Mouse (Mus musculus) intestine, postnatal 0 days (tissue): ENCODE data around the gene Nbeal2. TPM values are rescaled to one million over a fixed set of nuclear protein-coding genes. Genes with fewer than 3 reads are reported as not detected.

ENCODE experiments used
- ATAC-seq: fragments of 200-750 bp; cut with Nextera tagmentation; 2 replicates; pipeline ENCODE4 v1.8.0; 2017; ENCODE audit warnings: mild to moderate bottlenecking, moderate TSS enrichment, moderate library complexity
- H3K27ac ChIP-seq: fragments of 300-500 bp; sonication (generic); 2 replicates; pipeline ENCODE4 v1.5.1; 2014; ENCODE audit warnings: mild to moderate bottlenecking, low read depth, low read length, moderate library complexity
- H3K27me3 ChIP-seq: fragments of 300-500 bp; sonication (generic); replicated peaks from 2 replicates; pipeline ENCODE4 v1.6.1; 2014; ENCODE audit warnings: low read length, mixed read lengths; ENCODE audit not compliant: control insufficient read depth, insufficient read depth
- H3K36me3 ChIP-seq: fragments of 300-500 bp; sonication (generic); 2 replicates; pipeline ENCODE4 v1.6.1; 2014; ENCODE audit warnings: mild to moderate bottlenecking, moderate library complexity; ENCODE audit not compliant: control insufficient read depth, insufficient read depth
- H3K4me1 ChIP-seq: fragments of 300-500 bp; sonication (generic); replicated peaks from 2 replicates; pipeline ENCODE4 v1.6.1; 2014; ENCODE audit warnings: antibody characterized with exemption, low read length, mixed read lengths; ENCODE audit not compliant: control insufficient read depth, insufficient read depth
- H3K4me2 ChIP-seq: fragments of 300-500 bp; sonication (generic); replicated peaks from 2 replicates; pipeline ENCODE4 v1.6.1; 2014; ENCODE audit warnings: low read depth, mild to moderate bottlenecking, moderate library complexity
- H3K4me3 ChIP-seq: fragments of 300-500 bp; sonication (generic); 2 replicates; pipeline ENCODE4 v1.5.1; 2014; ENCODE audit warnings: low read depth, low read length
- H3K9ac ChIP-seq: fragments of 300-500 bp; sonication (generic); 2 replicates; pipeline ENCODE4 v1.6.1; 2014; ENCODE audit warnings: mild to moderate bottlenecking, low read depth, low read length
- H3K9me3 ChIP-seq: fragments of 300-500 bp; sonication (generic); 2 replicates; pipeline ENCODE4 v1.6.1; 2016; ENCODE audit warnings: mixed run types; ENCODE audit not compliant: control insufficient read depth
- CTCF ChIP-seq: sonication (generic); IDR thresholded peaks from 2 replicates; pipeline ENCODE4 v1.5.1; 2016; ENCODE audit warnings: low read depth, mild to moderate bottlenecking, control low read depth, antibody characterized with exemption, moderate library complexity
- WGBS: fragments of 180-500 bp; shearing (Covaris S2); extraction: QIAGEN DNeasy Blood & Tissue Kit; methylation state at CpG from one replicate; pipeline ENCODE4 v1.1.7; 2014; 5-methylcytosine and 5-hydroxymethylcytosine counted together
- polyA plus RNA-seq: library from polyadenylated mRNA; unstranded; fragments of >200 nt; fragmentation: Nextera tagmentation; extraction: Ambion mirVana; gene quantifications from 2 replicates; pipeline ENCODE4 v1.2.1, GENCODE M21; 2015

Nbeal2 gene
- polyA plus RNA-seq = 1.0 and 1.3 TPM in 2 replicates

- H3K9ac ChIP-seq = peak within 1 kb of the TSS; percentile 62
- peak within 1 kb of the TSS; percentile 98 for H3K4me2 ChIP-seq
- H3K27me3 ChIP-seq = no peaks in the 10 kb centered on the region; the same call in 1 of the 2 replicates
- H3K4me1 ChIP-seq = 0 out of 2 replicates have a peak, but pooled peaks cover 2% of the 10 kb centered on the region
- ATAC-seq = peak; percentile 82
- peak within 1 kb of the TSS; percentile 72 for H3K27ac ChIP-seq
- no peaks in the 10 kb centered on the region for H3K9me3 ChIP-seq
- WGBS = under 1% methylated on average over 63 of the region's 75 CpGs
- H3K4me3 ChIP-seq = peak within 1 kb of the TSS; percentile 69
- peak; percentile 47 for TF ChIP-seq CTCF
- H3K36me3 ChIP-seq = no peaks in the 10 kb centered on the region
These were observed at the start of gene Nbeal2 for GRCm38 (mm10) chr9:110653655-110654461. TSS of gene Nbeal2 (minus strand) at chr9:110654161.

- Histone ChIP-seq H3K4me3 (no peak overlapping the region), H3K4me1 (peaks cover 10% of the 10 kb centered on the region; the same call in 1 of the 2 replicates), H3K36me3 (no peaks in the 10 kb centered on the region; the same call in 1 of the 2 replicates), H3K27me3 (no peaks in the 10 kb centered on the region), H3K27ac (no peak overlapping the region), H3K4me2 (no peak overlapping the region), H3K9me3 (no peaks in the 10 kb centered on the region), H3K9ac (no peak overlapping the region)
- TF ChIP-seq CTCF = no peak
- 64% methylated on average over 1 of the region's 1 CpGs for WGBS
- ATAC-seq = no peak
These were observed 48.9 kb upstream of the Nbeal2 start for GRCm38 (mm10) chr9:110702848-110703247.

- H3K36me3 ChIP-seq = no peaks in the 10 kb centered on the region; the same call in 1 of the 2 replicates
- H3K4me2 ChIP-seq = no peak overlapping the region
- WGBS = 70% methylated on average over 12 of the region's 12 CpGs
- TF ChIP-seq CTCF = no peak
- H3K4me1 ChIP-seq = peaks cover 10% of the 10 kb centered on the region; the same call in 1 of the 2 replicates
- no peaks in the 10 kb centered on the region for H3K27me3 ChIP-seq
- H3K9me3 ChIP-seq = no peaks in the 10 kb centered on the region
- H3K4me3 ChIP-seq = no peak overlapping the region
- H3K27ac ChIP-seq = peak overlapping the region; percentile 28; the same call in 1 of the 2 replicates
- H3K9ac ChIP-seq = no peak overlapping the region
- peak; percentile 66 for ATAC-seq
These were observed 47.4 kb upstream of the Nbeal2 start for GRCm38 (mm10) chr9:110701114-110702032.

GRCm38 (mm10) chr9:110699574-110699973 is 45.6 kb upstream of the Nbeal2 start:
- no peak for TF ChIP-seq CTCF
- no peak overlapping the region for H3K9ac ChIP-seq
- no peak overlapping the region for H3K27ac ChIP-seq
- WGBS = 35% methylated on average over 3 of the region's 3 CpGs
- H3K27me3 ChIP-seq = no peaks in the 10 kb centered on the region
- H3K9me3 ChIP-seq = no peaks in the 10 kb centered on the region
- H3K4me2 ChIP-seq = no peak overlapping the region
- H3K4me1 ChIP-seq = peaks cover 10% of the 10 kb centered on the region; the same call in 1 of the 2 replicates
- peak; percentile 47 for ATAC-seq
- H3K4me3 ChIP-seq = no peak overlapping the region
- peaks cover 14% of the 10 kb centered on the region for H3K36me3 ChIP-seq

GRCm38 (mm10) chr9:110697465-110697864 is 43.5 kb upstream of the Nbeal2 start:
- 73% methylated on average over 3 of the region's 3 CpGs for WGBS
- H3K4me1 ChIP-seq = peaks cover 7% of the 10 kb centered on the region; the same call in 1 of the 2 replicates
- TF ChIP-seq CTCF = no peak
- H3K4me2 ChIP-seq = no peak overlapping the region
- peaks cover 21% of the 10 kb centered on the region for H3K36me3 ChIP-seq
- no peak for ATAC-seq
- no peaks in the 10 kb centered on the region for H3K27me3 ChIP-seq
- no peak overlapping the region for H3K4me3 ChIP-seq
- no peak overlapping the region for H3K9ac ChIP-seq
- no peak overlapping the region for H3K27ac ChIP-seq
- H3K9me3 ChIP-seq = no peaks in the 10 kb centered on the region

- H3K27ac ChIP-seq = no peak overlapping the region
- H3K4me1 ChIP-seq = 0 out of 2 replicates have a peak, but pooled peaks cover 7% of the 10 kb centered on the region
- TF ChIP-seq CTCF = no peak
- no peak overlapping the region for H3K4me3 ChIP-seq
- peaks cover 21% of the 10 kb centered on the region for H3K36me3 ChIP-seq
- H3K9me3 ChIP-seq = no peaks in the 10 kb centered on the region
- no peak overlapping the region for H3K4me2 ChIP-seq
- no peak overlapping the region for H3K9ac ChIP-seq
- 91% methylated on average over 5 of the region's 5 CpGs for WGBS
- H3K27me3 ChIP-seq = no peaks in the 10 kb centered on the region
- ATAC-seq = no peak
These were observed 42.5 kb upstream of the Nbeal2 start for GRCm38 (mm10) chr9:110696427-110696826.
